Mouse (Mus musculus): ENCODE measurements around the gene Map2k5. TPM values are rescaled to one million over a fixed set of nuclear protein-coding genes. Genes with fewer than 3 reads are reported as not detected.
A peak's percentile ranks its signal among the peaks of the same experiment; 100 is the strongest.

Gene Map2k5
- polyA plus RNA-seq, 1 experiment from 2014 or later: 33.3 TPM

DNA sequence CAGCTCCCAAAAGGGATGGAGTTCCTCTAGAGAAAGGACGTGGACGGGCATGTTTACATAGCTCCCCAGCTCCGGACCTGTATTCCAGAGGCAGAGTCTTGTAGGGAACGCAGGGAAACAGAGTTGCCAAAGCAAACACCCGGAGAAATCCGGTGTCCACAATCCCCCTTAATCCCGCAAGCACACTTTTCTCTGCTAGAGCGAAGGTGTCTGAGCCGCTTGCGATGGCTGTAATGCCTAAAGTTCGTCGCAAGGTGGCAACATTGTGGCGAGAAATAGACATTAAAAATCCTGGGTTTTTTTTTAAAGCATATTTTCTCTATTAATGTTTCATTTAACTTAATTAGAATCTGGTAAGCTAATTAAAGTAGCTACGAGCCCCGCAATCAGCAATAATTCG lies 241.9 kb downstream of the Map2k5 start:
- H3K9me3 ChIP-seq (replicated peaks): no peaks in the 10 kb centered on the region
- no peak overlapping the region; the same call in 1 of the 2 replicates for H3K9ac ChIP-seq (replicated peaks)
- no peaks in the 10 kb centered on the region for H3K36me3 ChIP-seq
- ATAC-seq (ENCODE audit: low FRiP score): no peak
- peaks cover 73% of the 10 kb centered on the region for H3K4me1 ChIP-seq
- H3K27ac ChIP-seq (replicated peaks): no peak overlapping the region
- H3K4me2 ChIP-seq: peak overlapping the region; percentile 57
- WGBS: under 1% methylated on average over 16 of the region's 16 CpGs
- peaks cover 62% of the 10 kb centered on the region for H3K27me3 ChIP-seq (replicated peaks)
- peak overlapping the region; percentile 29 for H3K4me3 ChIP-seq (replicated peaks)

DNA sequence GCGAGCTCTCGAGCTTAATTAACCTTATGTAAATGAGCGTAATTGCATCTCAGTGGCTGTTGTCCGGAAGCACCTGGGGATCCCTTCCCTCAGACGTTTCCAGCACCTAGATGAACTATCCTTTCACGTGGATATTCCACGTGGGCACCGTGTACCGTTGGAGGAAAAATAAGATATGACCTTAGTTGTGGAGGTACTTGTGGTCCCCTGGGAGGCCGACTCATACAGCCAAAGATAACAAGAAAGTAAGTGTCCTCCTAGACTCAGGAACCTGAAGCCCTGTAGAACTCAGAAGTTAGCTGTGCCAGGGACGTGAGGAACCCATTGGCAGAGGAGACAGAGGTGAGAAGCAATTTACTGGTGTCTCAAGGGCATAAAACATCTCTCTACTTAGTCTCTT lies 242.3 kb downstream of the Map2k5 start:
- peaks cover 72% of the 10 kb centered on the region for H3K4me1 ChIP-seq
- H3K9ac ChIP-seq (replicated peaks): no peak overlapping the region; the same call in 1 of the 2 replicates
- peak overlapping the region; percentile 57 for H3K4me2 ChIP-seq
- no peak for ATAC-seq (ENCODE audit: low FRiP score)
- peaks cover 59% of the 10 kb centered on the region for H3K27me3 ChIP-seq (replicated peaks)
- H3K27ac ChIP-seq (replicated peaks): no peak overlapping the region
- H3K4me3 ChIP-seq (replicated peaks): peak overlapping the region; percentile 29
- H3K9me3 ChIP-seq (replicated peaks): no peaks in the 10 kb centered on the region
- WGBS: 2% methylated on average over 11 of the region's 11 CpGs
- no peaks in the 10 kb centered on the region for H3K36me3 ChIP-seq

DNA sequence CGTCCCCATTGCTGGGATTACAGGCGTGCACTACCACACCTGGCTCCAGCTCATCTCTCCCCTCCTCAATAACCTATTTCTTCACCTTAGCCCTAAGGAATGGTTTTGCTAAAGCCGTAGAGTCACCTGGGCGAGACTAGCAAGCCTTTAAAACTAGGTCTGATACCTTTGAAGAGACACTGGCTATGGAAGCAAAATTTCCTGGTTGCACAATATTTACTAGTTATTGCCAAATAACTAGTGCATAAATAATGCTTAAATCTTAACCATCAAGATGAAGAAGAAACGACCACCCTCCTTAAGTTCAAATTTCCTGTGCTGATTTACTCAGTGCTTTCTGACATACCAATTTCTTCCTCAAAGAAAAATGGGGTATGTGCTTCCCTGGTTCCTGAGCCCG lies 244.0 kb downstream of the Map2k5 start:
- peak; percentile 10; the same call in 1 of the 2 replicates for ATAC-seq (ENCODE audit: low FRiP score)
- Histone ChIP-seq H3K4me1 (peaks cover 58% of the 10 kb centered on the region), H3K27me3 (replicated peaks) (peaks cover 42% of the 10 kb centered on the region), H3K27ac (replicated peaks) (no peak overlapping the region), H3K4me2 (peak overlapping the region; percentile 63), H3K4me3 (replicated peaks) (peak overlapping the region; percentile 35), H3K9me3 (replicated peaks) (no peaks in the 10 kb centered on the region), H3K9ac (replicated peaks) (peak overlapping the region; percentile 46), H3K36me3 (no peaks in the 10 kb centered on the region)
- WGBS: 15% methylated on average over 6 of the region's 6 CpGs

DNA sequence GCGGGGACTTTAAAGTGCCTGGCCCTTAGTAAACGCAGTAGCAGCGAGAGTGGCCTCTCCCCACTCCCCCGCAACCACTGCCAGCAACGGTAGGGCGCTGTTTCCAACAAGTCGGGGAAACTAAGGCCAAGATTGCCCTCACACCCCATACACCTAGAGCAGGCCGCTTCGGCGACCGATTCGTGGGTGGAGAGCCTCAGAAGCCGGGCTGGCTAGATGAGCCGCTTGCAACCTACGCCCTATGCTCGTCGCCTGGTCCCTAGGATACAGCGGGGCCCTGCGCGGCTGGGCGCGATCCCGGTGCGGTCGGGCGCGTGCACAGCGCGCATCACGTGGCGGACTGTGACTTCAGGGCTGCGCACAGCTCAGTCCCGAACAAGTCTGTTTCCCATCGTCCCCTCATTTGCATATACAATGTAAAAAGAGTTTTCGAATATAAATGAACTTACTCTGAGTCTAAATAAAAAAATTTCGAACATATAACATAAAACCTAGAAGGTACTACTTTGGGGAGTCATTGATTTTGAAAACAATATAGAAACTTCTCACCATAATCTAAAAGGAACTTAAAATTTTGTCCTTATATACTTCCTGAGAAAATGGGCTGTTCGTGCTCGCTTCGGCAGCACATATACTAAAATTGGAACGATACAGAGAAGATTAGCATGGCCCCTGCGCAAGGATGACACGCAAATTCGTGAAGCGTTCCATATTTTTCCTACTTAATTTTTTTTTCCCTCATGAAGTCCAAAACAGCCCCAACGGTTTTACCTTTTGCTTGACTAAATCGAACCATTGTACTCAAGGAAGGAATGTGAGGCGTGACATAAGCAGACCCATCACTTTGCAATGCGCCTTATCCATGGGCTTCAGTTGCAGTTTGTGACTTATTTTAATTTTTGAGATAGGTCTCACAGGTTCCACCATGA lies 244.8 kb downstream of the Map2k5 start:
- WGBS: under 1% methylated on average over 48 of the region's 48 CpGs
- peak; percentile 97 for ATAC-seq (ENCODE audit: low FRiP score)
- Histone ChIP-seq H3K27me3 (replicated peaks) (peaks cover 36% of the 10 kb centered on the region), H3K4me2 (peak overlapping the region; percentile 86), H3K27ac (replicated peaks) (peak overlapping the region; percentile 89), H3K36me3 (no peaks in the 10 kb centered on the region), H3K4me1 (peaks cover 53% of the 10 kb centered on the region), H3K9ac (replicated peaks) (peak overlapping the region; percentile 56), H3K4me3 (replicated peaks) (peak overlapping the region; percentile 60), H3K9me3 (replicated peaks) (no peaks in the 10 kb centered on the region)

DNA sequence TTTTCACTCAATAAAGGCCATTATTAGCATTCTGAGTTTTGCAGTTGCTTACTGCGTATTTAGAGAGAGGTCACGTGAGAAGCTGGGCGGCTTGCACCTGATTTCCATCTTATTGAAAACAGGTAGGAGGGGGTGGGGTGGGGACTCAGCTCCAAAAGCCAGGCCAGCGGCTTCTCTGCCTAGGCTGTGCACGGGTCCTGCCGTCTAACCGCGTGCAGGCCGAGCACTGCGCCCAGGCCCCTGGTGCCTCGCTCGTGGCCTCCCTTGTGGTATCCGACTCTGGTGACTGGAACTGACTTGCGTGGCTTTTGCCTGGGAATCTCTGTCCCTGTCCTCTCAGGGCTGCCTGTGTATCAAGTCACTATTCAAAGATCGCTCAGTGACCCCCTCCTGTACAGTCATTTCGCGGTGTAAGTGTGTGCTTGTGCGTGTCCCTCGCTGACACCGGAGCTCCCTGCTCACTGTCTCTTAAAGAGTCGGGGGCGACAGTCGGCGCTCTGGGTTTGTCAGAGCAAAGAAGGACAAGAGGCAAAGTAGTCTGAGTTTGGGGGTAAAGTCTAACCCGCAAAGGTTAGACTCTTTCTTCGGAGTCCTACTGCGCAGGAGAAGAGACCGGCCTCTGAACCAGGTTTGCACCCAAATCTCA lies 245.6 kb downstream of the Map2k5 start:
- peak overlapping the region; percentile 86 for H3K4me2 ChIP-seq
- H3K4me3 ChIP-seq (replicated peaks): peak overlapping the region; percentile 60
- peak overlapping the region; percentile 89 for H3K27ac ChIP-seq (replicated peaks)
- H3K9ac ChIP-seq (replicated peaks): peak overlapping the region; percentile 56
- no peaks in the 10 kb centered on the region for H3K36me3 ChIP-seq
- ATAC-seq (ENCODE audit: low FRiP score): peak; percentile 43
- WGBS: 1% methylated on average over 28 of the region's 28 CpGs
- H3K4me1 ChIP-seq: peaks cover 51% of the 10 kb centered on the region
- H3K9me3 ChIP-seq (replicated peaks): no peaks in the 10 kb centered on the region
- H3K27me3 ChIP-seq (replicated peaks): peaks cover 28% of the 10 kb centered on the region

DNA sequence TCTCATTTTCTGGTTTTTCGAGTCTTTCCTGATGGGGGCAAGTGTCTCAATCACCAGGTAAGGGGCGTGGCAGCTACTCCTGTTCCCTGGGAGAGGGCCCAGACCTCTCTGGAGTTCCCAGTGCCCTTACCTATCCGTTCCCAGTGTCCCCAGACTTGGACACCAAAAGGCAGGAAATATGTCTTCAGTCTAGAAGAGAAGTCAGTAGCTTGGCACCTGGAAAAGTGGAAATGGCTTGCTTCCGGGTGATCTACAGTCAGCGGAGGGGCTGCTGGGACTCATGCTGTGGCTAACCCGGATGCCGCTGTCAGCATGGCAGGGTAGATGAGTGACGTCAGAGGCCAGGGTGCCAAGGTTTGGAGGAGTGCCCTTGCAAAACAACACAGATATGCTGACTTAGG lies 248.1 kb downstream of the Map2k5 start:
- Histone ChIP-seq H3K4me2 (no peak overlapping the region), H3K4me3 (replicated peaks) (no peak overlapping the region), H3K27me3 (replicated peaks) (peaks cover 14% of the 10 kb centered on the region), H3K9me3 (replicated peaks) (no peaks in the 10 kb centered on the region), H3K36me3 (no peaks in the 10 kb centered on the region), H3K9ac (replicated peaks) (no peak overlapping the region), H3K4me1 (peaks cover 32% of the 10 kb centered on the region), H3K27ac (replicated peaks) (no peak overlapping the region)
- 81% methylated on average over 8 of the region's 8 CpGs for WGBS
- ATAC-seq (ENCODE audit: low FRiP score): no peak

DNA sequence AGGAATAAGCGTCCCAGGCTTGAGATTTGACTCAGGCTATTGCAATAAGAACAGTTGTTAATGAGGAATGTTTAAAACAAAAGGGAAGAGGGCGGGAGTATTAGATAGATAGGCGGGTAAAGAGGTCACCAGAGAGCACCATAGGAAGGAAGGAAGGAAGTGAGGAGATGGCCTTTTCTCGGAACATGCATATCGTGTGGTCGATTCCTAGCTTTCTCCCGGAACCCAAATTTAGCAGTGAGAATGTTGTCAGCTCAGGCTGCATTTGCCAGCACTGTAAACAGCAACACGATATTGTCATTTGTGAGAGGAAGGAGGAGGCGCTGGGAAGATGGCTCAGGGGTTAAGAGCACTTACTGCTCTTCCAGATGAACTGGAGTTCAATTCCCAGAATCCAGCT lies 253.2 kb downstream of the Map2k5 start:
- 54% methylated on average over 9 of the region's 9 CpGs for WGBS
- Histone ChIP-seq H3K4me3 (replicated peaks) (no peak overlapping the region), H3K27me3 (replicated peaks) (peaks cover 6% of the 10 kb centered on the region; the same call in 1 of the 2 replicates), H3K4me2 (no peak overlapping the region), H3K4me1 (peaks cover 6% of the 10 kb centered on the region; the same call in 1 of the 2 replicates), H3K27ac (replicated peaks) (no peak overlapping the region), H3K9ac (replicated peaks) (no peak overlapping the region), H3K9me3 (replicated peaks) (no peaks in the 10 kb centered on the region), H3K36me3 (no peaks in the 10 kb centered on the region)
- ATAC-seq (ENCODE audit: low FRiP score): no peak

DNA sequence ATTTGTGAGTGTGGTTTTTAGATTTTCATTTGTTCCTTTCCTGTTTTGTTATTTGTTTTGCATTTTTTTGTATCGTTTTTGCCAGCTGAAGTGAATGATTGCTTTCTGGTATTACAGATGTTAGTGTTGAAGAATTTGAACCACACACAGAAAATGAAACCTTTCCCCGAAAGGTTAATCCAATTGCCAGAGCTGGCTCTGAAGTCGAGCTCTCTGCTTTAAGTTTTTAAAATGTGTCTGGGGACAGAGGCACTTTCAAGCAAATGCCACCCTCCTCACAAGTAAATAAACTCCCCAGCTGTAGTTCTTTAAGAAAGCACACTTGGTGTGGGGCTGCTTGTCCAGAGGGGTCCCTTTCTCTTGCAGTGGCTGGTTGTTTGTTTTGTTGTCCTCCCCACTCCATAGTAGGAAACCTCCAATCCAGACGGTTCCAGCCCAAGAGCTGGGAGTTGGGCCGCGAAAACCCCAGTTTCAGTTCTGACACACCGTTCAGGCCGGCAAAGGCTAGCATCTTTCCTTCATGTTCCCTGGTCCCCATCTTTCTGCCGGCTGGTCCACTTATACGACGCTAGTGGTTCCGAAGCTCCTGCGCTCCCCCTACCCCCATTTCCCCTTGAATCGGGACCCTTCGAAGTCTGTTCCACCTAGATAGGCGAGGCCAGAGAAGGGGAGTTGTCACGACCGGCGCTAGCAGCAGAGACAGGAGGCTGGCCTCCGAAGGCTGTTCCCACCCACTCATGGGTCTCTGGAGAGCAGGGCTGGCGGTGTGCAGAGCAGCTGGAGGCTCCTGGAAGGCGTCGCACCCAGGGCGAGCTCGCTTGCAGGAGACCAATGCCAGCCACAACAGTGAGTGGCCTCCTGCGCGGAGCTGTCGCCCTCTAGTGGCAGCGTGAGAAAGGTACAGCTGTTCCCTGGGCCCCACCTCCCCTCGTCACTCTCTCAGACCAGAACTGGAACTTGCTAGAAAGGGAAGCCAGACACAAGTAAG lies 254.0 kb downstream of the Map2k5 start:
- H3K9ac ChIP-seq (replicated peaks): peak overlapping the region; percentile 54
- no peaks in the 10 kb centered on the region for H3K9me3 ChIP-seq (replicated peaks)
- H3K4me3 ChIP-seq (replicated peaks): peak overlapping the region; percentile 48
- peaks cover 6% of the 10 kb centered on the region; the same call in 1 of the 2 replicates for H3K4me1 ChIP-seq
- peak; percentile 95 for ATAC-seq (ENCODE audit: low FRiP score)
- peak overlapping the region; percentile 93 for H3K4me2 ChIP-seq
- H3K27ac ChIP-seq (replicated peaks): peak overlapping the region; percentile 65
- WGBS: 9% methylated on average over 30 of the region's 30 CpGs
- peaks cover 6% of the 10 kb centered on the region; the same call in 1 of the 2 replicates for H3K27me3 ChIP-seq (replicated peaks)
- H3K36me3 ChIP-seq: no peaks in the 10 kb centered on the region

DNA sequence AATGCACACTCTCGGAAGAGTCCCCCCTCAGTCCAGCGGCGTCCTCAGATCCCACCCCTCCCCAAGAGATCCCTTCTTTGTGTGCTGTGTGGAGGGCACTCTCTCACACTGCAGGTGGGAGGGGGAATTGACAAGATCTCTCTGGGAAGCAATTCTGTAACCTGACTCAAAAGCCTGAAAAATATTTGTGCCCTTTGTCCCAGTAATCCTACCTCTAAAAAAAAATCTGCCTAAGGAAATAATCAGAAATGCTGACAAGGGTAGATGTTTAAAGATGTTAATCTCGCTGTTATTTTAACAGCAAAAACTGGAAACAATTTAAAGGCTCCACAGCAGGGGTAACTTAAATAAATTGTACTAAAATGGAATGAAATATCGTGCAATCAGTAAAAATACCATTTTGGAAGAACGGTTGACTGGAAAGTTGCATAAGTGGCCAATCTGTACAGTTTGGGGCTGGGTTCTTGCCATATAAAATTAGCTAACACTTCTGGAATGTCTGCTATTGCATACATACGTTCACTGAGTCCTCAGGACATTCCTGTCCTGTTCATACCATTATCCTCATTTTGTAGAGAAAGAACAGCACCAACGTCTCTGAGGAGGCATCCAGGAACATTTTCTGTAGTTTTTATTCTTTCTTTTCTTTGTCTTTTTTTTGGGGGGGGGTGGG lies 255.4 kb downstream of the Map2k5 start:
- H3K9me3 ChIP-seq (replicated peaks): no peaks in the 10 kb centered on the region
- no peaks in the 10 kb centered on the region for H3K36me3 ChIP-seq
- H3K4me2 ChIP-seq: no peak overlapping the region
- no peak overlapping the region for H3K27ac ChIP-seq (replicated peaks)
- H3K27me3 ChIP-seq (replicated peaks): peaks cover 6% of the 10 kb centered on the region; the same call in 1 of the 2 replicates
- WGBS: 67% methylated on average over 8 of the region's 8 CpGs
- peaks cover 6% of the 10 kb centered on the region; the same call in 1 of the 2 replicates for H3K4me1 ChIP-seq
- H3K9ac ChIP-seq (replicated peaks): no peak overlapping the region
- no peak for ATAC-seq (ENCODE audit: low FRiP score)
- no peak overlapping the region for H3K4me3 ChIP-seq (replicated peaks)

DNA sequence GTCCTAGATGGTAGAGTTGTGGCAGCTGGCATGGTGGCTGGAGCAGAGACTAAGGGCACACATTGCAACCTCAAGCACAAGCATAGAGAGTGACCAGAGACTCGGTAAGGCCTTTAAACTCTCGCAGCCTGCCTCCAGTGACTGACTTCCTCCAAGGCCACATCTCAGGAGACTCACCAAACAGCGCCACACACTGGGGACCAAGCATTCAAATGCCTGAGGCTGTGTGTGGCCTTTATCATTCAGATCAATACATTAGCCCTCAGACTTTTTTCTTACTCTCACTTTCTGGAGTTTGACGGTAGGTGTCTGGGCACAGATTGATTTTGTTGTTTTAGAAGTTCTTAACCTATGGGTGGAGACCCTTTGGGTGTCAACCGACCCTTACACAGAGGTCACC lies 259.3 kb downstream of the Map2k5 start:
- WGBS: 73% methylated on average over 5 of the region's 5 CpGs
- no peak overlapping the region for H3K4me2 ChIP-seq

More for the DNA sequence above, 259.3 kb downstream of the Map2k5 start:
- no peaks in the 10 kb centered on the region for H3K9me3 ChIP-seq (replicated peaks)
- H3K4me1 ChIP-seq: peaks cover under 1% of the 10 kb centered on the region; the same call in 1 of the 2 replicates
- H3K27me3 ChIP-seq (replicated peaks): no peaks in the 10 kb centered on the region
- no peak overlapping the region for H3K27ac ChIP-seq (replicated peaks)
- no peak overlapping the region for H3K9ac ChIP-seq (replicated peaks)
- ATAC-seq (ENCODE audit: low FRiP score): no peak
- H3K4me3 ChIP-seq (replicated peaks): no peak overlapping the region
- no peaks in the 10 kb centered on the region for H3K36me3 ChIP-seq
